Mouse (Mus musculus) activated CD4-positive, CD25-positive, alpha-beta regulatory T cell (primary cell): Measurements from ENCODE around the gene Pdzd3. TPM values are rescaled to one million over a fixed set of nuclear protein-coding genes. Genes with fewer than 3 reads are reported as not detected.

Experiments used
- polyA plus RNA-seq, 2 experiments: library from polyadenylated mRNA; unstranded; fragments of 100-300 nt; shearing (Covaris generic); gene quantifications; one replicate each; pipeline ENCODE4 v1.2.1; 2017

The Pdzd3 gene
- polyA plus RNA-seq: under 1 TPM in 1 of 2 experiments, not detected in 1; 0.29 TPM

DNA sequence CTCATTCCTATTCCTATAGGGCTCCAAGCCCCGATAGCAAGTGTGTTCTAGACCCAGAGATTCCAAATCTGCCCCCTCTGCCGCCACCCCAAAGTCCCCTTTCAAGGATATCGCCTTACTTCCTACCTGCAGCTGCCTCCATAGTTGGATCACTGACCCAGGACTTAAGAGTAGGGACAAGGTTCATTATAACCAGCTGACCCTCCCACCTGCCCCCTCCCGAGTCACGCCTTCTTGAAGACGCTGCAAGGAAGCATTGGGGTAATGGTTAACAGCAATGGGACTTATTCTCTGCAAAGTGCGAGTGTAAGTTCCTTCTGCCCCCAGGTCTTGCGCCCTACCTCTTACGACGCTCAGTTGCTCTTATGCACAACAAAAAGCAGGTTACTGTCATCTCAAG is at the start of gene Pdzd3:
TSS of gene Pdzd3 (minus strand) at position 158 of the 400 bp plus-strand sequence.

DNA sequence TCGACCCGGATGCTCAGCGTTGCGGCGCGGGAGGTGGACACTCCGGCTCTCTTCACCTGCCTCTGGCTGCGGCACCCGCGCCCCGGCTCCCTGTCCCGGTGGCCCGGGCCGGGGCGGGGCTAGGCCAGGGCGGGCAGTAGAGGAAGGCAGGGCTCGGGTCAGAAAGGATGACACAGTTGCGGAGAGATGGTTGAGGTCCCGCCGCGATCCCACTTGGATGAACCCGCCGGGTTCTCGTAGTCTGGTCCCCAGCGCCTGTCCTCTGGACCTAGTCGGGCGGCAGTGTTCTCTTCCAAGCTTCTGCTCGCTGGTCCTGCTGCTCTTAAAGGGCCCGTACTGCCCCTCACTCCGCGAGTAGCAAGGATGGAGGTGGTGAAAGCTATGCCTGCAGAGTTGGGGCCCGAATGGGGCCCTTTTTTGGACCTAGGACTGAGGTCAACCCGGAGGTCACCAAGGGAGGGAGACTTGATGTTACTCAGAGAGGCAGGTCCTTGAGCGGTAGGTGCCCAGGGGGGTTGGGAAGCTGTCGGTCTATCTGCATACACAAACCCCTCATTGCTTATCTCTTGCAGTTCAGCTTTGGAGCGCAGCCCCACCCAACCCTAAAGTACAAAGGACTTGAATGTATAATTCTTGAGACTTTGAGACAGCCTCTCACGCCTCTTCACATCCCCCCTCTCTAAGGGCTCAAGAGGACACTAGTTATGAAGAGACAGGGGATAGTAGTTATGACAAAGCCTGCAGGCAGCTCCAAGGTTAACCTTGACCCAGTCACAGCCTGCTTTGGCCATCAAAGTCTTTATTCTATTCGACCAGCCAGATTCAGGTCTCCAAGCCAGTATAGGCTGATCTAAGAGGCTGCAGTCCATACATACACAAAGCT is 37.0 kb upstream of the Pdzd3 start, which contains the start of gene Abcg4:
TSS of gene Abcg4 (minus strand) at position 540 of the 883 bp plus-strand sequence.

DNA sequence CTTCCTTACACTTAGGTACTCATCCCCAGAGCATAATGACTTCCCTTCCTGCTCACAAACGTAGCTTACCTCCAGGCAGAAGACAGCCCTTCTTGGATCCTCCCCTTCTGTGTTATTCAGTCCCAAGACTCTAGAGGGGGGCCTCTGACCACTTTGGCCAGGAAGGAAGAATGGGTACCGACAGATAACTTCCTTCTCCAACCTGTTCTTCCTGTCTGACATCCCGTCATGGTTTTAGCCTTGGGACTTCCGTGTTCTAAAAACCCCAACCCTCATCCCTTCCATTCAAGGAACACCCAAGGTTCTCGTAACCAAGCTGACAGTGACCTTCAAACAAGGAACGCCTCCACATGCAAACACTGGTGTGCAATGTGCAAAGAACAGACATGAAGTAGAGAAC is 17.2 kb upstream of the Pdzd3 start, which contains the start of gene Nlrx1:
TSS of gene Nlrx1 (minus strand) at position 168 of the 400 bp plus-strand sequence.

DNA sequence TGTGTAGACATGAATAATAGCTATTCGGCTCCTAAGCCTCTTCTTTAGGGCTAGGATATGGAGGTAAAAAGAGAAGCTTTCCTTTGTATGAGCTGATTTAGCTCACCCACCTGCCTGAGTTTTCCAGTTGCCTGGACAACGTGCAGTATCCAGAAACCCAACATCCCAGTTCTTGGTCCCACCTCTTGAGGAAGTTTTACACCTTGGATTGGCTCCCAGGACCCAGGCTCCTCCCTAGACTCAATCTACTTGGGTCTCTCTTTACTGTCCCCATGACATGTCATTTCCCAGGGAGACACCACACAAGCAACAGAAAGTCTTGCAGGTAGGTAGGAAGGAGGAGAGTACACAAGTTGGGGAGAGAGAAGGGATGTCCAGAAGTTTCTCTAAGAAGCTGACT is 10.9 kb downstream of the Pdzd3 start, which contains the start of gene Ccdc153:
TSS of gene Ccdc153 (plus strand) at position 278 of the 400 bp plus-strand sequence.

DNA sequence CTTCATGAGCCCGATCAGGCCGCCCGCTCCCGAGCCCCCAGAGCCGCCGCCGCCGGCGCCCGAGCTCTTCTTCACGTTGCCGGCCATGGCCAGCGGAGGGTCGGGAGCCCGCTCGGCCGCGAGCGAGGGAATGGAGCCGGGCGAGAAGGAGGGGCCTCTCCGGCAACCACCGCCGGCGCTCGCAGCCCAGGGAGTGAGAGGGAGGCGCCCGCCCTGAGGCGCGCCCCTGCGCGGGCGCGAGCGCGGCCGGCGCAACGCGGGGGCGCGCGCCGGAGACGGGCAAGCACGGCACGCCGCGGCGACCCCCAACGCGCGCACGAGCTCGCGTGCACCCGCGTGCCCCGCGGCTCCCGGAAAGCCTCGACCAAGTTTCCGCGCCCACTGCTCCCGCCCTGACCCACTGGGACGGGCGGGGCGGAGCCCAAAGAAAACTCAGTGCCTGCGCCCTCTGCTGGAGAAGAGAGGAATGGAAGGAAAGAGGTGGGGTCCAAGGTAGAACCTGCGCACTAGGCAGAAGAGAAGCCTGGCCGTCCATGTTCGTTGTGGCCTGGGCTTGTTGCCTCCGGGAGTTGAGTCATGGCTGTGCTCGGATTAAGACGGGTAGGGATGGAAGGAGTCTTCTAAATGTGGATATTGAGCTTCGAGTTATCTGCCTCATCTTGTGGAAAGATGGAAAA is 17.3 kb downstream of the Pdzd3 start, which contains the start of gene Cbl:
TSS of gene Cbl (minus strand) at position 248 of the 677 bp plus-strand sequence.

Other genes starting within 250 kb of the Pdzd3 start
- gene Thy1, start 208.1 kb downstream of the Pdzd3 start, polyA plus RNA-seq: 100 to 1,000 TPM; 123 to 131 TPM
- 1 to 10 TPM; 1.2 to 5.7 TPM for gene Usp2, start 184.4 kb downstream of the Pdzd3 start, polyA plus RNA-seq
- gene Mfrp, start 149.7 kb downstream of the Pdzd3 start, polyA plus RNA-seq: not detected
- not detected for gene C1qtnf5, start 144.2 kb downstream of the Pdzd3 start, polyA plus RNA-seq
- not detected for gene Gm49380, start 138.0 kb downstream of the Pdzd3 start, polyA plus RNA-seq
- 10 to 100 TPM; 26.3 to 30.5 TPM for gene Rnf26, start 138.0 kb downstream of the Pdzd3 start, polyA plus RNA-seq
- gene Mcam, start 117.0 kb downstream of the Pdzd3 start, polyA plus RNA-seq: under 1 TPM; 0.25 to 0.42 TPM
- 10 to 100 TPM; 34.0 to 44.8 TPM for gene Cbl, start 17.4 kb downstream of the Pdzd3 start, polyA plus RNA-seq
- gene Ccdc153, start 10.8 kb downstream of the Pdzd3 start, polyA plus RNA-seq: not detected
- 10 to 100 TPM in 1 of 2 experiments, 1 to 10 TPM in 1; 4.7 to 19.8 TPM for gene Nlrx1, start 17.1 kb upstream of the Pdzd3 start, polyA plus RNA-seq
- under 1 TPM; 0.23 to 0.47 TPM for gene Abcg4, start 37.1 kb upstream of the Pdzd3 start, polyA plus RNA-seq
- gene Hinfp, start 54.2 kb upstream of the Pdzd3 start, polyA plus RNA-seq: 10 to 100 TPM; 19.1 to 24.3 TPM
- gene C2cd2l, start 68.8 kb upstream of the Pdzd3 start, polyA plus RNA-seq: 10 to 100 TPM; 11.9 to 17.2 TPM
- gene Dpagt1, start 74.5 kb upstream of the Pdzd3 start, polyA plus RNA-seq: 10 to 100 TPM; 21.2 to 25.6 TPM
- gene H2afx, start 83.2 kb upstream of the Pdzd3 start, polyA plus RNA-seq: 10 to 100 TPM; 91.6 to 95.0 TPM
- 10 to 100 TPM; 49.9 to 72.7 TPM for gene Hmbs, start 92.8 kb upstream of the Pdzd3 start, polyA plus RNA-seq
- 10 to 100 TPM; 42.5 to 45.4 TPM for gene Vps11, start 110.2 kb upstream of the Pdzd3 start, polyA plus RNA-seq
- 10 to 100 TPM in 1 of 2 experiments, 1 to 10 TPM in 1; 8.6 to 14.9 TPM for gene Hyou1, start 128.0 kb upstream of the Pdzd3 start, polyA plus RNA-seq
- gene Slc37a4, start 145.4 kb upstream of the Pdzd3 start, polyA plus RNA-seq: 10 to 100 TPM; 29.2 to 31.4 TPM
- gene Rps25, start 155.7 kb upstream of the Pdzd3 start, polyA plus RNA-seq: 1,000 to 10,000 TPM; 1,382 to 2,409 TPM
- 100 to 1,000 TPM; 118 to 138 TPM for gene Trappc4, start 156.1 kb upstream of the Pdzd3 start, polyA plus RNA-seq
- 10 to 100 TPM; 53.3 to 67.6 TPM for gene Ccdc84, start 167.1 kb upstream of the Pdzd3 start, polyA plus RNA-seq
- under 1 TPM; 0.19 to 0.75 TPM for gene Foxr1, start 189.7 kb upstream of the Pdzd3 start, polyA plus RNA-seq
- gene Upk2, start 203.5 kb upstream of the Pdzd3 start, polyA plus RNA-seq: not detected
- 10 to 100 TPM; 14.8 to 24.6 TPM for gene Bcl9l, start 231.4 kb upstream of the Pdzd3 start, polyA plus RNA-seq